In genomic region chr10:93309934-93310621, GRCm38 (mm10) we compare ENCODE assay signal across 8 mouse cellular contexts. TPM values are rescaled to one million over a fixed set of nuclear protein-coding genes. Genes with fewer than 3 reads are reported as not detected.
DNase-seq lines count a peak whose midpoint lies in the region; ATAC-seq and TF ChIP-seq lines count a peak whose summit lies in the region.

No protein-coding gene starts in this region.

- no peaks in the 10 kb centered on the region for H3K4me1 ChIP-seq in intestine, postnatal 0 days (replicated peaks; ENCODE audit: control insufficient read depth, insufficient read depth, low read length)
- H3K4me1 ChIP-seq in spleen, adult 2 months (ENCODE audit: control insufficient read depth, insufficient read depth, insufficient read length): peaks cover 5% of the 10 kb centered on the region; the same call in 1 of the 2 replicates

- H3K4me2 ChIP-seq in intestine, postnatal 0 days (replicated peaks; ENCODE audit: low read depth): peak overlapping the region; percentile 84

- peak overlapping the region; percentile 66 for H3K4me3 ChIP-seq in intestine, postnatal 0 days (ENCODE audit: low read depth, low read length)
- peak overlapping the region; percentile 70 for H3K4me3 ChIP-seq in macrophage (ENCODE audit: inconsistent target)
- peak overlapping the region; percentile 99 for H3K4me3 ChIP-seq in spleen, adult 2 months (ENCODE audit: extremely low read depth, insufficient read depth, insufficient read length)

- H3K36me3 ChIP-seq in intestine, postnatal 0 days (ENCODE audit: control insufficient read depth, insufficient read depth): no peaks in the 10 kb centered on the region
- no peaks in the 10 kb centered on the region for H3K36me3 ChIP-seq in macrophage (ENCODE audit: inconsistent target)
- H3K36me3 ChIP-seq in spleen, adult 2 months (ENCODE audit: control insufficient read depth, insufficient read depth, low read length): no peaks in the 10 kb centered on the region

- under 1% methylated on average over 43 of the region's 43 CpGs for WGBS in intestine, postnatal 0 days
- under 1% methylated on average over 41 of the region's 43 CpGs for WGBS in macrophage (ENCODE audit: missing documents)
- under 1% methylated on average over 43 of the region's 43 CpGs for WGBS in spleen, adult 2 months

- no peaks in the 10 kb centered on the region for H3K9me3 ChIP-seq in intestine, postnatal 0 days (ENCODE audit: control insufficient read depth)

- peak; percentile 54 for DNase-seq in kidney, adult 18-20 months
- DNase-seq in kidney, adult 8-10 months: no peak
- peak; percentile 49 for DNase-seq in adrenal gland, postnatal 25 days
- peak; percentile 46 for DNase-seq in gastrocnemius, postnatal 25 days
- DNase-seq in spleen, adult 2 months (ENCODE audit: low read depth in 1 of 2, low spot score in 2 of 2): peak in 1 of 2 experiments; percentile 62
- DNase-seq in right cerebral cortex, postnatal 25 days: no peak

- no peak for TF ChIP-seq POLR2A in spleen, adult 2 months (IDR thresholded peaks at IDR 0.05; ENCODE audit: low read depth, low read length)

- no peak for TF ChIP-seq CTCF in intestine, postnatal 0 days (IDR thresholded peaks at IDR 0.05; ENCODE audit: low read depth)
- no peak for TF ChIP-seq CTCF in spleen, adult 2 months (IDR thresholded peaks at IDR 0.05; ENCODE audit: extremely low read depth, insufficient read depth, insufficient read length, insufficient replicate concordance)

- H3K9ac ChIP-seq in intestine, postnatal 0 days (ENCODE audit: low read depth, low read length): peak overlapping the region; percentile 73

- H3K27ac ChIP-seq in intestine, postnatal 0 days (ENCODE audit: low read depth, low read length): peak overlapping the region; percentile 87
- peak overlapping the region; percentile 87 for H3K27ac ChIP-seq in macrophage
- H3K27ac ChIP-seq in spleen, adult 2 months (ENCODE audit: insufficient read depth, low read length): peak overlapping the region; percentile 96

- peaks cover 7% of the 10 kb centered on the region; the same call in 1 of the 2 replicates for H3K27me3 ChIP-seq in intestine, postnatal 0 days (replicated peaks; ENCODE audit: control insufficient read depth, insufficient read depth, low read length)
- no peaks in the 10 kb centered on the region for H3K27me3 ChIP-seq in spleen, adult 2 months (ENCODE audit: control insufficient read depth, insufficient read depth, low read length)

- peaks cover 52% of the 10 kb centered on the region for H3K79me2 ChIP-seq in macrophage (ENCODE audit: inconsistent target)

- 0 out of 2 replicates have a peak, but pooled peaks have one; percentile 33 for ATAC-seq in intestine, postnatal 0 days

RNA-seq across cellular contexts. Expression of gene Elk3, which starts 0.9 kb away (rescaled TPM):
- total RNA-seq in adrenal gland, postnatal 25 days (2021): 37.7 and 47.1 TPM in 2 replicates
- total RNA-seq in gastrocnemius, postnatal 25 days (2021): 10 to 100 TPM; 13.5 to 16.6 TPM
- 14.2 and 16.4 TPM in 2 replicates for polyA plus RNA-seq in intestine, postnatal 0 days (2015; fragmentation: Nextera tagmentation; extraction: Ambion mirVana)
- total RNA-seq in macrophage (2018; cell fraction: chromatin; rRNA removed): 100 to 1,000 TPM in 2 of 26 experiments, 10 to 100 TPM in 23, 1 to 10 TPM in 1; 9.0 to 119 (median 25.1) TPM
- 10 to 100 TPM; 23.0 to 41.3 (median 26.4) TPM for total RNA-seq in macrophage (2018; cell fraction: cytosol; rRNA removed)
- total RNA-seq in macrophage (2018; cell fraction: nucleus; rRNA removed): 10 to 100 TPM; 13.1 to 60.4 (median 22.7) TPM
- 22.5 to 61.1 TPM (median 23.9 TPM) in 3 replicates for polyA plus RNA-seq in macrophage (2018)
- polyA plus RNA-seq in spleen, adult 2 months (2012; rRNA removed): 37.4 and 48.6 TPM in 2 replicates

Comparison
In these comparisons a context has a peak if more than half of its experiments do, and no peak if none do; other contexts are left out.
1. DNase-seq: peak in kidney, adult 18-20 months (single experiment), adrenal gland, postnatal 25 days (single experiment) and gastrocnemius, postnatal 25 days (single experiment); none in kidney, adult 8-10 months (0 of 2) and right cerebral cortex, postnatal 25 days (single experiment).
2. Peak in every context shown above with its lines, with median percentiles within 50 percentile points of each other: H3K27ac ChIP-seq and H3K4me3 ChIP-seq.